Mouse (Mus musculus) embryonic facial prominence, embryonic 14.5 days (tissue): ENCODE data around the gene Slc25a48. TPM values are rescaled to one million over a fixed set of nuclear protein-coding genes. Genes with fewer than 3 reads are reported as not detected.

Source experiments
- ATAC-seq: fragments of 200-750 bp; cut with Nextera tagmentation; 2 replicates; pipeline ENCODE4 v1.8.0; 2017; ENCODE audit warnings: low read depth, moderate number of reproducible peaks, moderate TSS enrichment
- DNase-seq: peaks from one replicate; pipeline ENCODE4 v3.0.0-alpha.2; 2015; ENCODE audit warnings: low spot score
- H3K27ac ChIP-seq: fragments of 300-500 bp; sonication (generic); replicated peaks from 2 replicates; pipeline ENCODE4 v1.5.1; 2014; ENCODE audit warnings: low read depth, mild to moderate bottlenecking, low read length, moderate library complexity
- H3K27me3 ChIP-seq: fragments of 300-500 bp; sonication (generic); replicated peaks from 2 replicates; pipeline ENCODE4 v1.6.1; 2014; ENCODE audit warnings: low read length; ENCODE audit not compliant: control insufficient read depth, insufficient read depth
- H3K36me3 ChIP-seq: fragments of 300-500 bp; sonication (generic); 2 replicates; pipeline ENCODE4 v1.6.1; 2014; ENCODE audit warnings: low read length, mixed read lengths; ENCODE audit not compliant: control insufficient read depth, insufficient read depth
- H3K4me1 ChIP-seq: fragments of 300-500 bp; sonication (generic); 2 replicates; pipeline ENCODE4 v1.6.1; 2014; ENCODE audit warnings: antibody characterized with exemption, low read length; ENCODE audit not compliant: control insufficient read depth, insufficient read depth
- H3K4me2 ChIP-seq: fragments of 300-500 bp; sonication (generic); 2 replicates; pipeline ENCODE4 v1.6.1; 2014; ENCODE audit warnings: low read depth, mild to moderate bottlenecking, low read length, moderate library complexity, mixed read lengths
- H3K4me3 ChIP-seq: fragments of 300-500 bp; sonication (generic); 2 replicates; pipeline ENCODE4 v1.5.1; 2014; ENCODE audit warnings: low read depth, mild to moderate bottlenecking, low read length
- H3K9ac ChIP-seq: fragments of 300-500 bp; sonication (generic); 2 replicates; pipeline ENCODE4 v1.6.1; 2014; ENCODE audit warnings: low read depth, mild to moderate bottlenecking, low read length, moderate library complexity, mixed read lengths
- H3K9me3 ChIP-seq: fragments of 300-500 bp; sonication (generic); 2 replicates; pipeline ENCODE4 v1.6.1; 2016; ENCODE audit warnings: low read length; ENCODE audit not compliant: control insufficient read depth
- WGBS: fragments of 180-500 bp; shearing (Covaris S2); extraction: QIAGEN DNeasy Blood & Tissue Kit; methylation state at CpG from one replicate; pipeline ENCODE4 v1.1.7; 2014; 5-methylcytosine and 5-hydroxymethylcytosine counted together
- polyA plus RNA-seq: library from polyadenylated mRNA; unstranded; fragments of >200 nt; fragmentation: Nextera tagmentation; extraction: Ambion mirVana; gene quantifications from 2 replicates; pipeline ENCODE4 v1.2.1, GENCODE M21; 2014

Gene Slc25a48
- polyA plus RNA-seq, 1 experiment from 2014 or later, result 0.45 TPM

GRCm38 (mm10) chr13:56462791-56463190, 24.6 kb downstream of the Slc25a48 start:
- ATAC-seq, result no peak
- H3K4me3 ChIP-seq, result no peak overlapping the region
- no peaks in the 10 kb centered on the region; the same call in 1 of the 2 replicates for H3K27me3 ChIP-seq
- H3K9ac ChIP-seq, result no peak overlapping the region
- no peaks in the 10 kb centered on the region for H3K36me3 ChIP-seq
- DNase-seq, result no peak
- peaks cover 1% of the 10 kb centered on the region; the same call in 1 of the 2 replicates for H3K4me1 ChIP-seq
- H3K27ac ChIP-seq, result no peak overlapping the region
- no peak overlapping the region for H3K4me2 ChIP-seq
- H3K9me3 ChIP-seq, result no peaks in the 10 kb centered on the region
- 88% methylated on average over 4 of the region's 4 CpGs for WGBS

GRCm38 (mm10) chr13:56463261-56463660, 25.1 kb downstream of the Slc25a48 start:
- no peak for ATAC-seq
- Histone ChIP-seq H3K36me3 (no peaks in the 10 kb centered on the region), H3K4me3 (no peak overlapping the region), H3K9ac (no peak overlapping the region), H3K27me3 (no peaks in the 10 kb centered on the region; the same call in 1 of the 2 replicates), H3K27ac (no peak overlapping the region), H3K4me1 (no peaks in the 10 kb centered on the region), H3K4me2 (no peak overlapping the region), H3K9me3 (no peaks in the 10 kb centered on the region)
- DNase-seq, result no peak
- WGBS, result 90% methylated on average over 7 of the region's 7 CpGs

- no peak for DNase-seq
- Histone ChIP-seq H3K36me3 (no peaks in the 10 kb centered on the region), H3K4me3 (no peak overlapping the region), H3K4me2 (no peak overlapping the region), H3K9ac (no peak overlapping the region), H3K27ac (no peak overlapping the region), H3K9me3 (no peaks in the 10 kb centered on the region), H3K27me3 (no peaks in the 10 kb centered on the region), H3K4me1 (no peaks in the 10 kb centered on the region)
- no peak for ATAC-seq
- WGBS, result 66% methylated on average over 6 of the region's 6 CpGs
These were observed 25.6 kb downstream of the Slc25a48 start for GRCm38 (mm10) chr13:56463750-56464149.

GRCm38 (mm10) chr13:56467786-56468185, 29.6 kb downstream of the Slc25a48 start:
- Histone ChIP-seq H3K4me1 (no peaks in the 10 kb centered on the region), H3K4me2 (no peak overlapping the region), H3K36me3 (no peaks in the 10 kb centered on the region), H3K9me3 (no peaks in the 10 kb centered on the region), H3K9ac (no peak overlapping the region), H3K4me3 (no peak overlapping the region), H3K27me3 (no peaks in the 10 kb centered on the region), H3K27ac (no peak overlapping the region)
- DNase-seq (no peak), ATAC-seq (no peak)
- WGBS, result 91% methylated on average over 7 of the region's 7 CpGs

- no peak overlapping the region for H3K4me3 ChIP-seq
- no peak overlapping the region for H3K27ac ChIP-seq
- ATAC-seq, result no peak
- DNase-seq, result no peak
- no peaks in the 10 kb centered on the region for H3K4me1 ChIP-seq
- no peaks in the 10 kb centered on the region for H3K36me3 ChIP-seq
- no peaks in the 10 kb centered on the region for H3K27me3 ChIP-seq
- H3K9me3 ChIP-seq, result no peaks in the 10 kb centered on the region
- no peak overlapping the region for H3K9ac ChIP-seq
- no peak overlapping the region for H3K4me2 ChIP-seq
- 87% methylated on average over 4 of the region's 4 CpGs for WGBS
These were observed 30.4 kb downstream of the Slc25a48 start for GRCm38 (mm10) chr13:56468536-56468935.

- Histone ChIP-seq H3K4me1 (no peaks in the 10 kb centered on the region), H3K9me3 (no peaks in the 10 kb centered on the region), H3K27ac (no peak overlapping the region), H3K4me3 (no peak overlapping the region), H3K4me2 (no peak overlapping the region), H3K27me3 (no peaks in the 10 kb centered on the region), H3K36me3 (no peaks in the 10 kb centered on the region), H3K9ac (no peak overlapping the region)
- WGBS, result 80% methylated on average over 6 of the region's 6 CpGs
- ATAC-seq (no peak), DNase-seq (no peak)
These were observed 33.1 kb downstream of the Slc25a48 start for GRCm38 (mm10) chr13:56471211-56471610.

GRCm38 (mm10) chr13:56471951-56472350, 33.8 kb downstream of the Slc25a48 start:
- H3K9ac ChIP-seq, result no peak overlapping the region
- H3K4me1 ChIP-seq, result 0 out of 2 replicates have a peak, but pooled peaks cover 2% of the 10 kb centered on the region
- H3K27ac ChIP-seq, result no peak overlapping the region
- no peak overlapping the region for H3K4me3 ChIP-seq
- 56% methylated on average over 9 of the region's 9 CpGs for WGBS
- no peak for ATAC-seq
- no peak overlapping the region for H3K4me2 ChIP-seq
- no peaks in the 10 kb centered on the region for H3K27me3 ChIP-seq
- no peaks in the 10 kb centered on the region for H3K36me3 ChIP-seq
- H3K9me3 ChIP-seq, result no peaks in the 10 kb centered on the region
- peak; percentile 37 for DNase-seq

GRCm38 (mm10) chr13:56472661-56473060, 34.5 kb downstream of the Slc25a48 start:
- Histone ChIP-seq H3K27ac (no peak overlapping the region), H3K36me3 (no peaks in the 10 kb centered on the region), H3K4me1 (0 out of 2 replicates have a peak, but pooled peaks cover 4% of the 10 kb centered on the region), H3K9me3 (no peaks in the 10 kb centered on the region), H3K9ac (no peak overlapping the region), H3K4me3 (no peak overlapping the region), H3K4me2 (no peak overlapping the region), H3K27me3 (no peaks in the 10 kb centered on the region)
- DNase-seq (no peak), ATAC-seq (no peak)
- 87% methylated on average over 9 of the region's 9 CpGs for WGBS

- 21% methylated on average over 4 of the region's 4 CpGs for WGBS
- Histone ChIP-seq H3K27ac (no peak overlapping the region), H3K4me1 (0 out of 2 replicates have a peak, but pooled peaks cover 4% of the 10 kb centered on the region), H3K27me3 (no peaks in the 10 kb centered on the region), H3K9me3 (no peaks in the 10 kb centered on the region), H3K36me3 (no peaks in the 10 kb centered on the region), H3K4me2 (no peak overlapping the region), H3K4me3 (no peak overlapping the region), H3K9ac (no peak overlapping the region)
- peak; percentile 81 for DNase-seq
- ATAC-seq, result peak; percentile 63; the same call in 1 of the 2 replicates
These were observed 37.2 kb downstream of the Slc25a48 start for GRCm38 (mm10) chr13:56475363-56475762.
